Mouse (Mus musculus) testis, postnatal 14 days (tissue): ENCODE data around the gene Grm1.

ENCODE experiments used
- DNase-seq: peaks from one replicate; pipeline ENCODE4 v3.0.0; 2021; ENCODE audit warnings: low spot score

Grm1 gene

GRCm38 (mm10) chr10:10827308-10827707, 254.8 kb downstream of the Grm1 start:
- no peak for DNase-seq

DNA sequence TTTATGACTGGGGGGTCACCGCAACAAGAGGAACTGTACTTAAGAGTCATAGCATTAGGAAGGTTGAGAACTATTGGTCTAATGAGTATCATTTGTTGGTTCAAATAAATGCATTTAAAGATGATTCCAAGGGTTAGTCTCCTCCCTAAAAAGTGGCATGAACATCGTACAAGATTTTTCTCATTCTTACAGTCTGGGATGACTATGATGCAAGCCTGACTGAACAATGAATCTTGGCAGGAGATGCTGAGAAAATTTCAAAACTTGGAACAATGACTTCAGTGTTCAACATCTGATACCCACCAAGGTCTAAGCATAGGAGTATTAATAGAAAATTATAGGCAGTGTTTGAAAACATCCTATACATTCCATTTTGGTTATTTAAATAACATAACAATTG, 264.1 kb downstream of the Grm1 start:
- no peak for DNase-seq

GRCm38 (mm10) chr10:10814631-10815216, 267.4 kb downstream of the Grm1 start:
- DNase-seq, result no peak

GRCm38 (mm10) chr10:10812750-10813711, 269.1 kb downstream of the Grm1 start:
- no peak for DNase-seq

- DNase-seq, result no peak
These were observed 272.4 kb downstream of the Grm1 start for GRCm38 (mm10) chr10:10809777-10810176.

- no peak for DNase-seq
These were observed 286.8 kb downstream of the Grm1 start for GRCm38 (mm10) chr10:10795321-10795720.

GRCm38 (mm10) chr10:10790458-10790857, 291.7 kb downstream of the Grm1 start:
- no peak for DNase-seq

GRCm38 (mm10) chr10:10789967-10790366, 292.2 kb downstream of the Grm1 start:
- no peak for DNase-seq

DNA sequence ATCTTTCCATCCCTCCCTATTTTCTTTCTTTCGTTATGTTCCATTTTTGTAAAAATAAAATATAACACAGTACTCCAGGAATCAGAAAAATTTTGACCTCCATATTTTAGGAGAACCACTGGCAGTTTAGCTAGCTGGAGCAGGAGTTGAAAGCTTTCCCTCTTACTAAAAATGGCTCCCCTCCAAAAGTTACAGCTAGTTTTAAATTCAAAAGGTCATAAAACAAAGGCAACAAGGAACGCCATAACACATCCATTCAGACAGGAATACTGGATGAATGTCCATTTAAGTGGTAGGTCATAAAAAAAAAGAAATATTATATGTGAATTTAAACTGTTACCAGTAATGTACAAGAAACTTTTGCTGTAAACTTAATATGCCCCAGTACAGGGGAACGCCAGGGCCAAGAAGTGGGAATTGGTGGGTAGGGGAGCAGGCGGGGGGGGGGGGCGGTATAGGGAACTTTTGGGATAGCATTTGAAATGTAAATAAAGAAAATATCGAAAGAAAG, 294.2 kb downstream of the Grm1 start:
- no peak for DNase-seq

DNA sequence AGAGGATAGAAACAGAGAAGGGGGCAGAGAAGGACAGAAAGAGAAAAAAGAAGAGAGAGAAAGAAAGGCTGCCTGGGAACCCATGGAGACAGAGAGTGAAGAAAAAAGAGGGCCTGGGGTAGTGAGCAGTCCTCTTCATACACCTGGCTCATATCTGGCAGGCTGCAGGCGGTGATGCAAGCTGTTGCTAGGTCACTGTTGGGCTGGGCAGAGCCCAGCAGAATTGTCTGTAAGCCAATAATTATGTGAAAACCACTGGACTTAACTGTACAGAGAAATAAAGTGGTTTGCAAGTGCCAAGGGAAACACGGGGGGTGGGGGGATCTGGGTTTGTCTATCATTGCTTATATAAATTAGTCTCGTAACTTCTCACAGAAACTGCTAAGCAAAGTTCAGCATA, 297.0 kb downstream of the Grm1 start:
- no peak for DNase-seq

GRCm38 (mm10) chr10:10774827-10775226, 307.3 kb downstream of the Grm1 start:
- no peak for DNase-seq

DNA sequence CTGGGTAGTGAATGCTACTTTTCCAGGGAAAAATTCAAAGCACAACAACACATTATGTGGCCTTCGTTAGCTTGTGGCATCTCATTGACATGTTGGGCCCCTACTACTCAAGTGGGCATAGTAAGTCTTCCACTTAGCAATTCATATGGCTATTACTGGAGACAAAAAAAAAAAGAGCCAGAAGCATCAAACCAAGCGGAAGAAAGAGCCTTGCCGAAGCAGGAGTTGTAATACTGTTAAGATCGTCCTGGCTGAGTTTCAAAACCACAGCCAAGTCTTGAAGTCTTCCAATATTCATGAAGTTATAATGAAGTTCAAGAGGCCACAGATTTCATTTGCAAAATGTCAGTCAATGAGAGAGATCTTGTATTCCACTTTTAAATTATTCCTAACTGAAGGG, 319.1 kb downstream of the Grm1 start:
- DNase-seq, result no peak

DNA sequence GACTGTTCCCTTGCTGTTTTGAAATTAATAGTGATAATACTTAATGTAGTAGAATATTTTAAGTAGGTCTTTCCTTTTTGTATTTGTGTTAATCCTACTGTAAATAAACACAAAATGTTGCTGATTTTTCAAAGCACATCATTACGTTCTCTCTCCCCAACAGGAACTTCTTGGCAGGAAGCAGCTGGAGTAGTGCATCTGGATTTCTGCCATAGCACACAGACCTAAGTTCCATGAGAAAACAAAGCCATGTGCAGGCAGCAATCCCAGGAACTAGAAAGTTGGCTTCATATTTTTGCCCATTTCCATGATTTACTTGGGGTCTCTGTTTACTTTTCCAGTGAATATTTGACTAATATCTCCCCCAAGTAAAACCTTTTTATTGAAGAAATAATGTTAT, 320.9 kb downstream of the Grm1 start:
- no peak for DNase-seq

- no peak for DNase-seq
These were observed 321.4 kb downstream of the Grm1 start for GRCm38 (mm10) chr10:10760801-10761200.

- DNase-seq, result no peak
These were observed 331.1 kb downstream of the Grm1 start for GRCm38 (mm10) chr10:10751033-10751432.

- DNase-seq, result no peak
These were observed 338.1 kb downstream of the Grm1 start for GRCm38 (mm10) chr10:10744097-10744496.

DNA sequence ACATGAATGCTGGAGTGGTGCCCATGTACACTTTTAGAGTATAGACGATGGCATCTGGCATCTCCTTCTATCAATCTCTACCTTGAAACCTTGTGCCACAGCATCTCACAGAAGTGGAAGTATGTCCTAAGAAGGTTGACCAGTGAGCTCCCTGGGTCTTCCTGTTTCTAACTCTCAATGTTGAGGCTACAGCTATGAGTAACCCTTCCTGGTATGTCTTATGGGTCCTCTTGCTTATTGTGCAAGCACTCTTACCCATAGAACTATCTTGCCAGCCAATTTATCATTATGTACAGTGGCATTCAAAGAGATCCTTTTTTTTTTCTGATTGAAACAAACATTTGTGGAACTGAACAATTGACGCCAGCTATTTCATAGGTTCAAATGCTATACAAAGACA, 340.0 kb downstream of the Grm1 start:
- DNase-seq, result no peak

GRCm38 (mm10) chr10:10741314-10741713, 340.8 kb downstream of the Grm1 start:
- no peak for DNase-seq

DNA sequence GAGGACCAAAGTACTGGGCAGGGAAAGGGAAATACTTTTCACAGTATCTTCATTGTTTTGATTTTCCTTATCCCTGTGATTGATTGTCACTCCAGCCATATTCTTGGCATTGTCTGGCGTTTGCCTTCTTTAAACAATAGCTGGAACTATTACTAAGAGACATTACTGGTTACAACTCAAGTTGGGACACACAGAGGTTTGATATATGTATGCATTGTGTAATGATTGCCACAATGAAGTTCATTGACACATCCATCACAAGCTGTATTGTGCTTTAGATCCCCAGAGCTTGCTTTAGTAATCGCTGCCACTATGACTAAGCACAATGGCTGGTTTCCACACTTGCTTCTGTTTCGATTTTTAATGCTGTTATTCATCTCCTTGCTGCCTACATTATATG, 341.4 kb downstream of the Grm1 start:
- DNase-seq, result no peak

- DNase-seq, result peak; percentile 8
These were observed 345.0 kb downstream of the Grm1 start for GRCm38 (mm10) chr10:10737041-10737681.

GRCm38 (mm10) chr10:10734561-10734960, 347.6 kb downstream of the Grm1 start:
- no peak for DNase-seq

DNA sequence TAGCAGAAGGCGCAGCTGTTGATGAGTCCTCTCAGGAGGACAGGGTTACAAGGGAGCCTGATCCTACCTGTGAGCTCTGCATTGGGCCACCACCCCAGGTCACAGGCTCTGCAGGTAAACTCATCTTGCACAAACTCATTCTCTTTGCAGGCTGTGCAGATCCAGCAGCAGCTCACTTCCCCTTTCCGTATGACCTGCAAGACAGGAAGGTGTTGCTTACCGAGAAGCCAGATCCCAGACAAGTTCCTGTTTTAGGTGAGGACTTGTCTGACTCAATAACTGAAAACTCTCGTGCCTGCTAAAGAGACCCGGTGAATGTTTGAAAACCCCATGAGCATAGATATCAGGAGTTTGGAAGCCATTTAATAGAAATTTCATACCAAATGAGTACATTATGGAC, 349.1 kb downstream of the Grm1 start:
- DNase-seq, result no peak

- no peak for DNase-seq
These were observed 355.7 kb downstream of the Grm1 start for GRCm38 (mm10) chr10:10726501-10726900.
